Mouse (Mus musculus): ENCODE results near the gene Dsn1.

DNA sequence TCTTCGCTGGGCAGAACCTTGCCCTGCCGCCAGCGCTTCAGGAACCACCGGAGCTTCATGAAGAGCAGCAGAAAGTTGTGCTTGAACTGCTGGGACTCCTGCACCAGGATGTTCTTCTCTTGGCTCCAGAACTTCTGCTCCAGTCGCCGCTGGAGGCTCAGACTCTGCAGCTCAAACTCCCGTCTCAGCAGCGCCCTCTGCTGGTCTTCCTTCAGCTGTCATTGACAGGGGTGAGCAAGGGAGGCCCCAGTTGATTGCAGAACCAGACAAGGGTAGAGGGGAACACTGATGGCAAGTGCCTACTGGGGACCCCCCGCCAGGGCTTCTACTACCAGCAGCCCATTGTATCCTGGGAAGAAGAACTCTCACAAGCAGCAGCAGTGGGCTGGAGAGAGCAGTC, 23.9 kb upstream of the Dsn1 start:
- TF ChIP-seq CTCF (IDR thresholded peaks at IDR 0.05; ENCODE audit: low read depth, low read length) (peak; percentile 65), POLR2AphosphoS5 (IDR thresholded peaks at IDR 0.05; ENCODE audit: insufficient replicate concordance, low read depth, low read length) (no peak)

Measured in G1E (cell line).